Mouse (Mus musculus): Measurements from ENCODE around the gene Kctd2.
"Not testable (repeated sequence)": the region's sequence is repeated elsewhere in the genome, so short reads cannot be mapped to it uniquely, and the experiment has no call there.

The Kctd2 gene

DNA sequence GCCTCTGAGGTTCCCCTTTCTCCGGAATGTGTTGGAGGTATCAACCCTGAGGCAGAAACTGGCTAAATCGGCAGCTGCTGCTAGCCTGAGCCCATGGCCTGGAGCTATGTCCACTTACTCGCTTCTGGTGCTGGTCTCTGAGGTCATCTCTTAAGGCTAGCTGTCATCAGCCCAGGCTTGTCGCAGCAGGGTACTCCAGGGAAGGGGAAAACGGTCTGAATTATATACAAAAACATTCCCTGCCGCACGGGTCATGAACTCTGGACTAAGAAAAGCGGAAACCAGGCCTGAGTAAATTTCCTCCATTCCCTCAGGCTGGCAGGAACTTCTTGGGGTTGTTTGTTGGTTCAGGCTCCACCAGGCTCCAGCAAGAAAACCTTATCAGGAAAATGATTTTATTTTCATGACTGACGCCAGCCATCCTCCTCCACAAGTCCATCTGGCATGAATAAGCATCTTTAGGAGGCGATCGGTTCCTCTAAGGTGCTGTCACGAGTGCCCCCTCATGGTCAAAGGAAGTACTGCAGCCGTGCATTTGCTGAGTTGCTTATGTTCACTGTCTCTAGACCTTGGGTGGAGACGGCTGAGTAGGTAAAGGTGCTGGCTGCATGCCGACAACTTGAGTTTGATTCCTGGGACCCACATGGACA is 53.8 kb downstream of the Kctd2 start:
- DNase-seq (ENCODE audit: low read depth, low spot score) = peak; percentile 95

DNA sequence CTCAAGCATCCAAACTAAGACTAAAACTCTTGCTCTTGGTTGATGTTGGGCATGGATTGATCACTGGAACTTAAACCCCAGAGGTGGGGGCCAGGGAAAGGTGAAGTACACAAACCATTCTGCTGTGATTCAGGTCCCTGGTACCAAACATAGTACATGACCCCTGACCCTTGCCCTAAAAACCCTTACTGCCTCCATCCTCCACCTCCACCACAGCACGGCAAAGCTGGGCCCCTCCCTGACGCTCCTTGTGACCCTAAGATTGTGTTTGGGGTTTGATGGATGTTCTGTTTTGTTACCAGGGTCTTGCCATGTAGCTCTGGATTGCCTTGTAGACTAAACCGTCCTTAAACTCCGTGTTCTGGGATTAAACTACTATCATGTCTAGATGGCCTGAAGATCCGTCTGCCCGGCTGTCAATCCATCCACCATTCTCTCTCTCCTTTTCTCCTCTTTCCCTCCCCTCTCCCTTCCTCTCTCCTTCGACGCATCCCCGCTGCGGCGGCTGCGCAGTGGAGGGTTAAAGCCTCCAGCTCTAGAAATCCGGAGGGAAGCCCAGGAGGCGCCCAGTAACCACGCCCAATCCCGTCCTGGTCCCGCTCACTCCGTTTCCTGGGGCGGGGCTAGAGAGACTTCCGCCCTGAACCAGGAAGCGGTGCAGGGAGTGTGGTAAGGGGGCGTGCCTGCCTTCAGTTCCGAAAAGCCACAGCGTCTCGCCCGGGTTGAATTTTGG is 55.3 kb downstream of the Kctd2 start, which contains the start of gene Armc7:
Armc7 (plus strand) TSS at position 643 of the 733 bp plus-strand sequence.
- DNase-seq (ENCODE audit: low read depth, low spot score) = peak; percentile 99

DNA sequence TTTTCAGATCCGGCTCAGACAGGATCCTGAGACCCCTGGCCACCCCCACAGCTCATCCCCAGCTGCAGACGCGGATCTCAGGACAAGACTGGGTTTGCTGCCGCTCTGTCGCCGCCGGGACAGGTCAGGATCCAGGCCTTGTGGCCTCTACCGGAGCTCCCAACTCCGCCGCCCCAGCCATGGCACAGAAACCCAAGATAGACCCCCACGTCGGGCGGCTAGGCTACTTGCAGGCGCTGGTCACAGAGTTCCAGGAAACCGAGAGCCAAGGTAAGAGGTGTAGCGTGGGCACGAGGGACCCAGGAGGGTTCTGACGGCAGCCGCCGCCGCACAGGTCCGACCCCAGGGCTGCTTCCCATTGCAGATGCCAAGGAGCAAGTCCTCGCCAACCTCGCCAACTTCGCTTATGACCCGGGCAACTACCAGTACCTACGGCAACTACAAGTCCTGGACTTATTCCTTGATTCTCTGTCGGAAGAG is 55.9 kb downstream of the Kctd2 start:
- DNase-seq (ENCODE audit: low read depth, low spot score) = no peak

DNA sequence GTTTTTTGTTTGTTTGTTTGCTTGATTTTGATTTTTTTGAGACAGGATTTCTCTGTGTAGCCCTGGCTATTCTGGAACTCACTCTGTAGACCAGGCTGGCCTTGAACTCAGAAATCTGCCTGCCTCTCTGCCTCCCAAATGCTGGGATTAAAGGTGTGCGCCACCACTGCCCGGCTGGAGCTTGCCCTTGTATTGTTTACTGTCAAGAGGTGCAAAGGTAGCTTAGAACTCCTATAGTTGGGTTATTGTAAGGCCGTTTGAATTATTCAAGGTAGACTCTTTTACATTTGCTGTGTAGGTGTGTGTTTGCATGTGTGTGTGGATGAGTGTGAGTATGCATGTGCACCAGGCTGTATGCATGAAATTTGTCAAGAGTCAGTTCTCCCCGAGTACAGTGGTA is 56.7 kb downstream of the Kctd2 start:
- DNase-seq (ENCODE audit: low read depth, low spot score) = not testable (repeated sequence)

DNA sequence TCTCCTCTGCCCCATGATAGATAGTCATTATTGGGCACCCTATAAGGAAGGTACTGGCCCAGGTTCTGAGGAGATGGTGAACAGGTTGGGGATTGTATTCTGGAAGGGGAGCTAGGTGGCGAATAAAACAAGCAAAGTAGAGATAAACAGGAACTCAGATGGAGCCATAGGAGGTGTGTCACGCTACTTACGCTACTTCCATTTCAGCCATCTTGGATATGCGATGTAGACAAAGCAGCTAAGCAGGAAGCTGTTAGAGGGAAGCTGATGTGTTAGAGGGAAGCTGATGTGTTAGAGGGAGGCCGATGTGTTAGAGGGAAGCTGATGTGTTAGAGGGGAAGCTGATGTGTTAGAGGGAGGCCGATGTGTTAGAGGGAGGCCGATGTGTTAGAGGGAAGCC is 57.5 kb downstream of the Kctd2 start:
- DNase-seq (ENCODE audit: low read depth, low spot score) = not testable (repeated sequence)

DNA sequence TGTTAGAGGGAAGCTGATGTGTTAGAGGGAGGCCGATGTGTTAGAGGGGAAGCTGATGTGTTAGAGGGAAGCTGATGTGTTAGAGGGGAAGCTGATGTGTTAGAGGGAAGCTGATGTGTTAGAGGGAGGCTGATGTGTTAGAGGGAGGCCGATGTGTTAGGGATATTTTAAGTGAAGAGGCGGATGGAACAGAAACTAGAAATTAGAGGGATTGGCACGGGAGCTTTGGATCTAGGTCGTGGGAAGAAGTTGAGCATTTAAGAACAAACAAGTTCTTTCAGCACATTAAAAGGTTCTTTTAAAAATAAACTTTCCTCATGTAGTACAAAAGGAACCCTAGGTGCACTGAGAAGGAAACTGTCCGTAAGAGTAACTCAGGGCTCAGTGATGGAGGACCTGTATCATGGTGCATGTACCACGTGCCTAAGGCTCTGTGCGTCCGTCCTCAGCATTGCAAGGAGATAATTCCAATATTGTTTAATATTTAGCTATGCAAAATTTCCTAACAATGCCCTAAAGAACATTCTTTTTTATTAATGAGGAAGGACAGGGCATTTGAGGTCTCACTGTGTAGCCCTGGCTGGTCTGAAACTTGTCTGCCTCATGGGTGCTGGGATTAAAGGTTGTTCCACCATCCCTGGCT is 58.5 kb downstream of the Kctd2 start:
- DNase-seq (ENCODE audit: low read depth, low spot score) = no peak
